Mouse (Mus musculus) ovary, adult 2 months (tissue): ENCODE measurements around the gene 5330417C22Rik. TPM values are rescaled to one million over a fixed set of nuclear protein-coding genes. Genes with fewer than 3 reads are reported as not detected.

ENCODE experiments used
- polyA plus RNA-seq: library from polyadenylated mRNA; depleted of rRNA; stranded (reverse); fragments of >200 nt; gene quantifications from 2 replicates; pipeline ENCODE4 v1.2.3, GENCODE M21; 2012; rRNA removed

The 5330417C22Rik gene
- 4.6 and 6.4 TPM in 2 replicates for polyA plus RNA-seq

GRCm38 (mm10) chr3:108536517-108537260 lies at the start of gene 5330417C22Rik:
5330417C22Rik (minus strand) TSS chr3:108536536.

GRCm38 (mm10) chr3:108571443-108572294 lies 35.3 kb upstream of the 5330417C22Rik start, which contains the start of gene Taf13:
Taf13 (plus strand) TSS chr3:108571698.

GRCm38 (mm10) chr3:108562133-108562730 lies 25.9 kb upstream of the 5330417C22Rik start, which contains the start of gene Tmem167b:
Tmem167b (minus strand) TSS chr3:108562466.

GRCm38 (mm10) chr3:108533951-108534350 lies 2.4 kb downstream of the 5330417C22Rik start, which contains the start of gene 1700013F07Rik:
1700013F07Rik (plus strand) TSS chr3:108534150.

GRCm38 (mm10) chr3:108444698-108445365 lies 91.5 kb downstream of the 5330417C22Rik start, which contains the start of gene Sars:
Sars (minus strand) TSS chr3:108445209.

GRCm38 (mm10) chr3:108414857-108415830 lies 121.2 kb downstream of the 5330417C22Rik start, which contains the start of gene Celsr2:
Celsr2 (minus strand) TSS chr3:108415552.

Other genes starting within 250 kb of the 5330417C22Rik start
- gene Mybphl, start 171.6 kb downstream of the 5330417C22Rik start, polyA plus RNA-seq, result not detected in 2 replicates
- 8.1 and 12.4 TPM in 2 replicates for gene Psrc1, start 152.7 kb downstream of the 5330417C22Rik start, polyA plus RNA-seq
- 35.2 and 37.0 TPM in 2 replicates for gene Celsr2, start 121.0 kb downstream of the 5330417C22Rik start, polyA plus RNA-seq
- 28.4 and 31.9 TPM in 2 replicates for gene Sars, start 91.3 kb downstream of the 5330417C22Rik start, polyA plus RNA-seq
- gene 1700013F07Rik, start 2.4 kb downstream of the 5330417C22Rik start, polyA plus RNA-seq, result 2.6 and 4.2 TPM in 2 replicates
- 2.6 and 2.7 TPM in 2 replicates for gene Tmem167b, start 25.9 kb upstream of the 5330417C22Rik start, polyA plus RNA-seq
- gene Taf13, start 35.2 kb upstream of the 5330417C22Rik start, polyA plus RNA-seq, result 0.78 and 1.5 TPM in 2 replicates
- gene Wdr47, start 54.7 kb upstream of the 5330417C22Rik start, polyA plus RNA-seq, result 5.7 and 5.9 TPM in 2 replicates
- 29.8 and 31.1 TPM in 2 replicates for gene Clcc1, start 117.4 kb upstream of the 5330417C22Rik start, polyA plus RNA-seq
- gene Gpsm2, start 185.8 kb upstream of the 5330417C22Rik start, polyA plus RNA-seq, result 3.4 and 3.5 TPM in 2 replicates
- 0.10 and 0.25 TPM in 2 replicates for gene Aknad1, start 203.1 kb upstream of the 5330417C22Rik start, polyA plus RNA-seq